Mouse (Mus musculus) fat pad, adult 2 months (tissue): ENCODE measurements around the gene Klrg1.

Experiments
- DNase-seq: peaks from one replicate; pipeline ENCODE4 v3.0.0-alpha.2; 2011; ENCODE audit warnings: low read depth, low spot score; ENCODE audit errors: extremely low read depth

The Klrg1 gene

GRCm38 (mm10) chr6:122282782-122283181 lies at the start of gene Klrg1:
Gene Klrg1 (minus strand): TSS chr6:122282882.
- DNase-seq = no peak

GRCm38 (mm10) chr6:122325361-122325975 lies 42.8 kb upstream of the Klrg1 start:
- no peak for DNase-seq

DNA sequence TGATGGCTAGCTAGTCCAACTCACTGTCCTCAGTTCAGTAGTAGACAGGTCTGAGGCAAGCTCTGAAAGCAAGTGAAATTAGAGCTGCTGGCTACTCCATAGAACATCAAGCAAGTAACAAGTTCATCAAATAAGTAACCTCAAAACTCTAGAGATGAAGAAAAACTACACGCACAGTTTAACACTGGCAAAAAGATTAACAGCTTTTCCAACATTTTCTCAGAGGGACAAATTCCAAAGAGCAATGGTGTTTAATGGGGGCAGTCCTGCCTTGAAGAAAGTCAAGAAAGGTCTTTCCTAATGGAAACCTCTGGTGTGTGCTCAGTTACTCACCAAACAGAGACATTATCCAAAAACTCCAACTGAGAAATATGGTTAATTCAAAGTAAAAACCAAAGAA lies 36.0 kb upstream of the Klrg1 start:
- no peak for DNase-seq

DNA sequence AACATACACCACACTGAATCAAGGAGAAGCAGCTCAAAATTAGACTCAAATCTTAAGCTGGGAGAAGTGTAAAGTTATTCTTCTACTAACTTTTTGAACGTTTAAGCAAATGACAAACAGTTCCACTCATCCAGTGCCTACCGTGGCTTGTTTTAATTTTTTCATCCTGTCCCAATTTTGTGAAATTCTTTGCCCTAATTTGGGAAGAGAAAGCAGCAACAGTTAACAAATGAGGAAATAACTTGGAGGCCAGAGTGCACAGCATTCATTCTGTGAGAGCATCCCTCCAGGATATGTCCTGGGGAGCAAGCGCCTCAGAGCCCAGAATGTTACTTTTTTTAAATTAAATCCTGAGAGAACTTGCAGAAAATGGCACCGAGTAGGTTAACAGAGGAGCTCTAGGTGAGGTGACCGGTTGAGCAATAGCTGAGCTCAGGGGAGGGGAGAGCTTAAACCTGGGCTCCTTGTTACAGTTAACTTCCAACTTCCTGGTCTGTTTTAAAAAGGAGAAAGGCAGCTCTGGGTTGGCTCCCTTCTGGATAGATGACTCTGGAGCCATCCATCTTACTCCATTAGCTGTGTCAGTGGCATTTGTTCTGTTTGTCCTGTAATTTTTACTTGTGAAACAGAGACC lies 27.6 kb upstream of the Klrg1 start:
- peak; percentile 16 for DNase-seq

GRCm38 (mm10) chr6:122309446-122309960 lies 26.8 kb upstream of the Klrg1 start:
- no peak for DNase-seq

GRCm38 (mm10) chr6:122308505-122309393 lies 26.1 kb upstream of the Klrg1 start, which contains the start of gene M6pr:
Gene M6pr (plus strand): TSS chr6:122308720.
- peak; percentile 89 for DNase-seq

GRCm38 (mm10) chr6:122308136-122308504 lies 25.4 kb upstream of the Klrg1 start:
- DNase-seq = no peak

- DNase-seq = no peak
These were observed 24.0 kb upstream of the Klrg1 start for GRCm38 (mm10) chr6:122306707-122307106.

DNA sequence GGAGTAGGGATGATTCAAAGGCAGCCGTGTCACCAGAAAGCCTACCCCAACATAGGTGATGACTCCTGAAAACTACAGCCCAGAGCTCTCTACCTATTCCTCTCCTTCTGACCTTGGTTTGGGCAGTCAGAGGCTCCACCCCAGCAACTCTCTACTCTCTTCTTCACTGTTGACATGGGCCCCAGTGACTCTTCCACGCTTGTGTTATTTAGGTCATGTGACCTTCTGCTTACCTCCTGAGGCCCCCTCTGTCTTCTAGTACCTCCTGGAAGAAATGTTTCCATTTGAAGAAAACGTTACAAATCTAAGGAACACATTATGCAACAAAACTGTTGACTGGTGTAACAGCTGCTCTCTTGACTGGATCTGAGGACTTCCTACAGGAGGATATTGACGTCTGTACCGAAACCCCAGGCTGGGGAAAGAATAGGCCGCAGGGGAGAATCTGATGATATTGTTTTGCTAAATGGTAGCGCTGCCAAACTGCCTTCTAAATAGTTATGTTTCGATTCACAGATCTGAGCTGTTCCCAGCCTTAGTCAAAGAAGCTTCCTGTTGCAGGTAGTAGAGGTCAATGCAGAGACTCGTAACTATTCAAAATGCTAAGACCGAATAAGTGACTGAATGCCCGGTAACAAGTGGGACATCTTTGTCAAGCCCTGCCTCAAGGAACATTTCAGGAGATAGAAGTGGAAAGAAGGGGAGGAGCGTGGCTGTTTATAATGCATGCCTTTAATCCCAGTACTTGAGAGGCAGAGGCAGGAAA lies 22.3 kb upstream of the Klrg1 start:
- DNase-seq = no peak

- no peak for DNase-seq
These were observed 21.7 kb upstream of the Klrg1 start for GRCm38 (mm10) chr6:122304355-122304754.

DNA sequence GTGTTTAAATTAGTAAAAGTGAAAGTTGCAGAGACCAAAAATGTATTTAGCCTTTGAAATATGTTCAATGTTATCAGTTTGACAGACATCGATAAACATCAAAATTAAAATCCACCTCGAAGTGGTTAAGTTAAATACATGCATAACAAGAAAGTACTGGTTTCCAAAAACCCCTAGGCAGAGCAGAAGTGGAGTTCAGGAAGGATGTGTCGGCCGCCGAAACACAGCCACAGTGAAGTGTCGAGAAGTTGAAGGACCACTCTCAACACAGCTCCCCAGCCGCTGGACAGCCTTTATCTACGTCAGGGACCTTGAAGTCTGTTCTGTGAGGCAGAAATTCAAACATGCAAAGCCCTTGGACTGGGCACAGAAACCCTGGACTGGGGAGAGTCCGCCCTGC lies 20.8 kb upstream of the Klrg1 start:
- DNase-seq = no peak

DNA sequence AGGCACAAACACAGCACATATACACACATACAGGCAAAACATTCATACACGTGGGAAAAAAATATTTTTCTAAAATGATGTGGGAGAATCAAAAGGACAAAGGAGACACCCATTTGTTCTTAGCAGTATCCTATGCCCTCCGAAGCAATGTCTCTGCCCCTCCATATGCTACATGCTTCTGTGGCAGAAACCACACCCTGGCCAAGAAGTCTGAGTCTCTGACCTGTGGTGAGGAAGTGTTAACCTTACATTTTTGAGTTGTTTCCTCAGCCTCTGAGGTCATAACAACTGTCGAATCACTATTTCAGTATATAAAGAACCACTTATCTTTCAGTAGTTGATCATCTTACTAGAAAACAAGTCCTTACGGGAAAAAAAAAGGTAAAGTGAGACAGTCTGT lies 20.0 kb upstream of the Klrg1 start:
- no peak for DNase-seq

DNA sequence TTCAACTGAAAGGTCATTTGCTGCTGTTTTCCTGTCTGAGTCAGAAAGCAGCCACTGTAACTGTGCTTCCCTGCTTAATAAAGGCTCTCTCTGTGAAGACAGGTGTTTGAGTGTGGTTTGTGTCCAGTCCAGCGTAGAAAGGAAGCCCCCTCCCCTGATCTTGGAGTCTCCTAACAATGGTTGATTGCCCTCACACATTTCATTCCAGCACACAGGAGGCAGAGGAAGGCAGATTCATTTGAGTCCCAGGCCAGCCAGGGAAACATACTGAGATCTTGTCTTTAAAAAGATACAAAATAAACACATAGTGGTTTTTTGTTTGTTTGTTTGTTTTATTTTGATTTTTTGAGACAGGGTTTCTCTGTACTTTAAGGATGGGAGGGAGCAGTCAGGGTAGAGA lies 19.4 kb upstream of the Klrg1 start:
- DNase-seq = no peak

DNA sequence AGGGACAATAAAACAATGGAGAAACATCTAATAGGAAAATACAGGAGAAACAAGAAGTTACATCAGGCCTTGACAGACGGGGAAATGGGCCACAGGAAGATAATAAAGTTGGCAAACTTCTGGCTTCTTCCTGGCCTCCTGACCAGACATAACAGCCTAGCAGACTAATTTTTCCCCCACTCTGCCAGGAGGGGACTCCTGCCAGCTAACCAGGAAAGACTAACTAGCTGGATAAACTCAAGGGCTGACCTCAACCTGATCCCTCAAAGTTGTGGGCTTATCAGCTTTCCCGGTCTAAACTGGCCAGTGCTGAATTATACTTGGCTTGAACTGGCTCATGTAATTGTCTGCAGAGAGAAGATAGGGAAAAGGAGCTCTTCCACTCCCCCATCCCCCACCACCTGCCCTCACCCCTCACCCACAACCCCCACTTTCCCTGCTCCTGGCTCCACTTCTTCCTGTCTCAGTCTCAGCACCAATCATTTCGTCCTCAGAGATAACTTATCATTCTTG lies 17.0 kb upstream of the Klrg1 start:
- DNase-seq = no peak

- DNase-seq = no peak
These were observed 15.5 kb upstream of the Klrg1 start for GRCm38 (mm10) chr6:122298223-122298609.

DNA sequence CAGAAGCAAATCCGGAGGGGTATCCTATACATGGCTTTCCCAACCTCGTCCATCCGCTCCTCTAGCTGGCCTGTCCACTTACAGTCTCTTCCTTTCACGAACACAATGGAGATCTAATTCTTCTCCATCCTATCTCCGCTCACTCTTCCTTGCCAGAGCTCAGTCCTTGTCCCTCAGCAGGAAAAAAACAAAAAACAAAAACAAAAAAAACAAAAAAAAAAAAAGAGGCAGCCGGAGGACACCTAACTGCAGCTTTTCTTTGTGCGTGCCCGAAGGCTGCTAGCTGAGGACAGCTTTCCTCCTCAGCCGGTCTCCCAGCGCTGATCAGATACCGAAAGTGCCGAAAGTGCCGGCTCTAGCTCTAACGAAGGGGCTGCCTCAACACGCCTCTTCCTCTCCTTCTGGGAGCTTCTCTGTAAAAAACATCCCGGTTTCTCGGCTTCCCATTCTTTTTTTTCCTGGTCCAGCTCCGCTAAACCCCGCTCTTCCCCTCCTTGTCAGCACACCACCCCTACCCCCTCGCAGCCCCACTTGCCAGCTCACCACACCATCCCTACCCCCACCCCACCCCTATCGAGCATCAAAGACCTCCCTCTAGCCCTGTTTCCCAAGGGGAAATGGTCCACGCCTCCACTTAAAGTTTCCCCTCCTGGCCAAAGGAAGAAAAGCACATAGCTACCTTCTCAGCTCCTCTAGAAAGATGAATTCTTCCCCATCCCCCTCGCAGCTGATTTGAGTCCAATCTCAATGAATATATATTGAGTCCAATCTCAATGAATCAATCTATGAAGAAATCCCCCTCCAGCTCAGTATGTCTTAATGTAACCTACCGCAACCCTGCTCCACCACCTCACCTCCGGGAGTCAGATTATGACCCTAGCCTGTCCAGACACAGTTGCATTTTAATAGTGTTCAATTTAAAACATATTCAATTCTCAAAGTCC lies 14.9 kb upstream of the Klrg1 start:
- no peak for DNase-seq

- DNase-seq = no peak
These were observed 14.2 kb upstream of the Klrg1 start for GRCm38 (mm10) chr6:122296918-122297278.

- DNase-seq = no peak
These were observed 12.6 kb upstream of the Klrg1 start for GRCm38 (mm10) chr6:122295242-122295641.

DNA sequence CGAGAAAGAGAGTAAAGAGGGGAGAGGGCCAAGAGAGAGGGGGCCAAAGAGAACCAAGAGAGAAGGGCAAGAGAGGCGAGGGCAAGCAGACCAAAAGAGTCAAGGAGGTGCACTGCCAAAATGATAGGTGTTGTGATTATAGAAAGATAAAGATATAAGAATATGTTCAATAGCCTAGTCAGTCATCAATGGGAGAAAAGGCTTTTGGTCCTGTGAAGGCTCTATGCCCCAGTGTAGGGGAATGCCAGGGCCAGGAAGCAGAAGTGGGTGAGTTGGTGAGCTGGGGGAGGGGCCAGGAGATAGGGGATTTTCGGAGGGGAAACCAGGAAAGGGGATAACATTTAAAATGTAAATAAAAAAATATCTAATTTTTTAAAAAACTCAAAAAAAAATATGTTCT lies 11.6 kb upstream of the Klrg1 start:
- no peak for DNase-seq

DNA sequence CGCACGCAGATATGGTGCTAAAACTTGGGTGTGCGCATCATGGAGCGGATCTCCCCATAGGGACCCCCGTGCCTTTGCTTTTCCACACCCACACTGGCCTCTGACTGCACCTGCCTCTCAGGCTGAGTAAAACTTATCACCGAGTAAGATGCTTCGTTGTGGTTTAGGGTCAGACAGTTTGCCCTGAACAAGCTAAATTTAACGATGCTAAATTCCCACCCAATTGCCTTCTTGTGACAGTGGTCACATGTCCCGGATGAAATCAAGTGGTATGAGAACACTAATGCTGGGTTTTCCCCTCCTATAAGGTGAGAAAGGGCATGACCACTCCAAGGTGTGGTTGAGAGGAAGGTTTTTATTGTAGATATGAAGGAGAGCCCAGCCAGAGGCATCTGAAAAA lies 11.1 kb upstream of the Klrg1 start:
- no peak for DNase-seq
